Mouse (Mus musculus): Measurements from ENCODE around the gene Llgl2.

Llgl2 gene

DNA sequence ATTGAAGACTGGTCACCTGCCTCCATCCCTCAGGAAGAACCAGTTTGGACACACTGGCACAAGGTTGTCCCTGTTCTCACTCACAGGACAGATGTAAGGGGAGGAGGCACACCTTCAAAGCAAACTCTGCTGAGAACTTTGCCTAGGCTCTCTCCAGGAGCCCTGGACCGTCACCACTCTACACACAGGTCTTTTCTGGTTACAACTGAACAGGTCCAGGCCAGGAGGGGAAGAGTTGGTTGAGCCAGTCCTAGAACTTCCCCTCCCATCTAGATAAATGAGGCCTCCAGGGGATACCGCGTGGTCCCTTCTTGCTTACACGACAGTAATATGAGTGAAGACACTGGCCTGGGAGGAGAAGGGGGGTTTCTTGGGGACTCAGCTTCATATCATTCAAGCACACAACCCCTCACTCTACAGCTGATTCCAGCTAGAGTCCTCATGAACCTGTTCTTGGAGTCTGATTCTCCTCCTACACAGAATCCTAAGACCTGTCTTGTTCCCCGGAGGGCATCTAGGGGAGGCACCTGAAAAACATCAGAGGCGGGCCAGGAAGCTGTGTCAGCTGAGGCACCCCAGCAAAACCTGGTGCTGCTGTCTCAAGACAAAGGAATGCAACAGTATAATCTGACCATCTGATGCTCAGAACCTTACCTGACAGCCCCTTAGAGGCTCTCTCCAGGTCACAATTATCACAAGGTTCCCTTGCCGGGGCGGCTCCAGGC is 80.5 kb downstream of the Llgl2 start:
- in situ Hi-C loops (cut with MseI, MboI) = no loop called here
